Mouse (Mus musculus): Measurements from ENCODE around the gene Treml1. TPM values are rescaled to one million over a fixed set of nuclear protein-coding genes. Genes with fewer than 3 reads are reported as not detected.

Treml1 gene
- total and polyA plus RNA-seq, 2 experiments from 2014 or later = 0.57 TPM; not detected in 1

DNA sequence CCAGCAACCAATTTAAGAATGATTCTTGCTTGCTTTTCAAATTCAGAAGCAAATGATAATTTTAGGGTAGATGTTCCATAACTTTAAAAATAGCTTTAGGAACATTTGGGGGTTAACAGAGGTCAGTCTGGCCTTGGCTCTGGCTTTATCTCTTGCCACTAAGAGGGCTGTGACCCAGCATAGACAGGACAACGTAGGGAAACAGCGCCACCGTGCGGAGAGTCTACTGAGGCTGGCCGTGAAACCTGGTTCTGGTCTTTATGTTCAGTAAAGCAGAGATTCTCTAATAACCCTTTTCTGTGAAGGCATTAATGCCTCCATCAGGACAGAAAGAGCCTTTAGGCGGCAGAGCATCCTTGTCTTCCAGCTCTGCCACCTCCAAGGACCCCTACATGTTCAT lies 22.9 kb upstream of the Treml1 start:
- under 1% methylated on average over 6 of the region's 6 CpGs for WGBS
- Histone ChIP-seq H3K9ac (replicated peaks; ENCODE audit: low read depth, low read length) (no peak overlapping the region), H3K4me2 (ENCODE audit: low read depth, low read length) (no peak overlapping the region), H3K4me1 (ENCODE audit: control insufficient read depth, insufficient read depth) (no peaks in the 10 kb centered on the region), H3K36me3 (replicated peaks; ENCODE audit: control insufficient read depth, insufficient read depth, low read length) (no peaks in the 10 kb centered on the region), H3K9me3 (replicated peaks; ENCODE audit: control insufficient read depth, low read length) (no peaks in the 10 kb centered on the region), H3K4me3 (ENCODE audit: low read depth, low read length) (no peak overlapping the region), H3K27me3 (ENCODE audit: control insufficient read depth, insufficient read depth, low read length) (no peaks in the 10 kb centered on the region), H3K27ac (ENCODE audit: low read depth) (no peak overlapping the region)
- peak; percentile 89 for DNase-seq (ENCODE audit: low spot score)
- peak; percentile 89 for ATAC-seq (ENCODE audit: insufficient read depth, low read depth)
- TF ChIP-seq EP300 (IDR thresholded peaks at IDR 0.05; ENCODE audit: low read depth) (no peak), CTCF (IDR thresholded peaks at IDR 0.05; ENCODE audit: low read depth) (peak; percentile 90)

DNA sequence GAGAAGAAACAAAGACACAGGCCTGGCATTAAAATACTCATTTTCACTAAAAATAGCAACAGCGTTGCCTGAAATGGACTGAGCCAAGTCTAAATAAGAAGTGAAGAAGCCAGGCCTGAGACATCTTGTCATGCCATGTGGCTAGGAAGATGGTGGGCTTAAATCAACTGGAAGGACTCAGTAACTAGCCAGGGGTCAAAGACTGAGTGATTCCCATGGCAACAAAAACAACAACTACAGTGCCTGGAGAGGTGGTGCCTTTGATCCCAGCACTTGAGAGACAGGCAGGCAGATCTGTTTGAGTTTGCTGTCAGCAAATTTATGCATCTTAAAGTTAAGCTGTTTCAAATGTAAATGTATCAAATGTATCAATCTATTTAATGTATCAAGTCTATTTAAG lies 19.4 kb upstream of the Treml1 start:
- Histone ChIP-seq H3K27me3 (ENCODE audit: control insufficient read depth, insufficient read depth, low read length) (no peaks in the 10 kb centered on the region), H3K27ac (ENCODE audit: low read depth) (no peak overlapping the region), H3K36me3 (replicated peaks; ENCODE audit: control insufficient read depth, insufficient read depth, low read length) (no peaks in the 10 kb centered on the region), H3K4me3 (ENCODE audit: low read depth, low read length) (no peak overlapping the region), H3K9ac (replicated peaks; ENCODE audit: low read depth, low read length) (no peak overlapping the region), H3K4me2 (ENCODE audit: low read depth, low read length) (no peak overlapping the region), H3K4me1 (ENCODE audit: control insufficient read depth, insufficient read depth) (no peaks in the 10 kb centered on the region), H3K9me3 (replicated peaks; ENCODE audit: control insufficient read depth, low read length) (no peaks in the 10 kb centered on the region)
- ATAC-seq (ENCODE audit: insufficient read depth, low read depth) (no peak), DNase-seq (ENCODE audit: low spot score) (no peak)
- WGBS = 60% methylated on average over 1 of the region's 1 CpGs
- TF ChIP-seq EP300 (IDR thresholded peaks at IDR 0.05; ENCODE audit: low read depth) (no peak), CTCF (IDR thresholded peaks at IDR 0.05; ENCODE audit: low read depth) (no peak)

DNA sequence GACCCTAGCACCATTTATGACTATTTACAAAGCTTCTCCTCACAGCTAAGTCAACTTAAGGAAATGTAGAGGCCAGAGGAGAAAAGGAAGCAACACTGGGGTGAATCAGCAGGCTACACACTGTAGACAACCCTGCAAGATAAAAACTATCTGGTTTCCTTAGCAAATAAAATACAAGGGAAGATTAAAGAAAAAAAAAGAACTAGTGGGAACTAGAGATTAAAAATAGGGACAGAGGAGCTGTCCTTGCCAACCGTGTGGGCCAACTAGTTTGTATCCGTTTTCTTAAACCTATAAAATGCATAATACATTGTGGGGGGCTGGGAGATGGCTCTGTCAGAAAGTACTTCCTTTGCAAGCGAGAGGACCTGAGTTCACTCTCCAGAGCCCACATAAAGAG lies 17.8 kb upstream of the Treml1 start:
- Histone ChIP-seq H3K36me3 (replicated peaks; ENCODE audit: control insufficient read depth, insufficient read depth, low read length) (no peaks in the 10 kb centered on the region), H3K27me3 (ENCODE audit: control insufficient read depth, insufficient read depth, low read length) (no peaks in the 10 kb centered on the region), H3K4me1 (ENCODE audit: control insufficient read depth, insufficient read depth) (no peaks in the 10 kb centered on the region), H3K4me3 (ENCODE audit: low read depth, low read length) (no peak overlapping the region), H3K27ac (ENCODE audit: low read depth) (no peak overlapping the region), H3K9me3 (replicated peaks; ENCODE audit: control insufficient read depth, low read length) (no peaks in the 10 kb centered on the region), H3K9ac (replicated peaks; ENCODE audit: low read depth, low read length) (no peak overlapping the region), H3K4me2 (ENCODE audit: low read depth, low read length) (no peak overlapping the region)
- 51% methylated on average over 3 of the region's 3 CpGs for WGBS
- no peak for ATAC-seq (ENCODE audit: insufficient read depth, low read depth)
- no peak for DNase-seq (ENCODE audit: low spot score)
- TF ChIP-seq CTCF (IDR thresholded peaks at IDR 0.05; ENCODE audit: low read depth) = no peak
- no peak for TF ChIP-seq EP300 (IDR thresholded peaks at IDR 0.05; ENCODE audit: low read depth)

DNA sequence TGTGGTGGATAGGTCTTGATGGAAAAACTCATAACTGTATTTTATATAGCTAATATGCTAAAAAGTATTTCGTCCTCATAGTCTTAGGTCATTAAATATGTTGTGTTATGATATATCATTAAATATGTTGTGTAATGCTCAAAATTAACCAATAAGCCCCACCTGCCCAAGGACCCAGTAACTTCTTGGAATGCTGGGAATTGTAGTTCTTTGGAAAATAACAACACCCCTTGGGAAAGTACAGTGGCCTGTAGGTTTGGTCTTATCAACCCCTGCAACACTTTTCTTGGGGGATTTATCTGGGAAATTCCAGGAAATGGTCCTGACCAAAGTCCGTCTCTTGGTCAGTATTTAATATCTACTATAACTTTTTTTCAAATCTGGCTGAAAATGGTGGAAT lies 16.7 kb upstream of the Treml1 start:
- Histone ChIP-seq H3K9me3 (replicated peaks; ENCODE audit: control insufficient read depth, low read length) (no peaks in the 10 kb centered on the region), H3K4me1 (ENCODE audit: control insufficient read depth, insufficient read depth) (no peaks in the 10 kb centered on the region), H3K4me3 (ENCODE audit: low read depth, low read length) (no peak overlapping the region), H3K36me3 (replicated peaks; ENCODE audit: control insufficient read depth, insufficient read depth, low read length) (no peaks in the 10 kb centered on the region), H3K27me3 (ENCODE audit: control insufficient read depth, insufficient read depth, low read length) (no peaks in the 10 kb centered on the region), H3K4me2 (ENCODE audit: low read depth, low read length) (no peak overlapping the region), H3K9ac (replicated peaks; ENCODE audit: low read depth, low read length) (no peak overlapping the region), H3K27ac (ENCODE audit: low read depth) (no peak overlapping the region)
- ATAC-seq (ENCODE audit: insufficient read depth, low read depth) (no peak), DNase-seq (ENCODE audit: low spot score) (no peak)
- no peak for TF ChIP-seq EP300 (IDR thresholded peaks at IDR 0.05; ENCODE audit: low read depth)
- no peak for TF ChIP-seq CTCF (IDR thresholded peaks at IDR 0.05; ENCODE audit: low read depth)
- 64% methylated on average over 2 of the region's 2 CpGs for WGBS

DNA sequence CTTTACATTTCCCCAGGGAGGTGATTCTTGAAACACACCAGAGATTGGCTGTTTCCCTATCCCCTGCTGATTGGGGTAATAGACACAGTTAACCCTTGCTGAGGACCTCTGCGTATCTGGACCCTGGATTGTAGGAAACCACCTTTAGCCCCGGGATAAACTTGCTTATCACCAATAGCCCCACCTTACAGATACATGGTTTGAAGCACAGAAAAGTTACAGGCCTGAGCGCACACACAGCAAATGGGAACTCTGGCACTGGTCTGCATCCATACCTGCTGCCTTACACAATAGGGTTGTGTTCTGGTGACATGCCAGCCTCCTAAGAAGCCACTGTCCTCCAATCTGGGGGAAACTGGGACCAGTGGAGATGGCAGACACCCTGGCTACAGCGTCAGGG lies 13.9 kb upstream of the Treml1 start:
- no peaks in the 10 kb centered on the region for H3K27me3 ChIP-seq (ENCODE audit: control insufficient read depth, insufficient read depth, low read length)
- TF ChIP-seq CTCF (IDR thresholded peaks at IDR 0.05; ENCODE audit: low read depth) (no peak), EP300 (IDR thresholded peaks at IDR 0.05; ENCODE audit: low read depth) (no peak)
- DNase-seq (ENCODE audit: low spot score) (no peak), ATAC-seq (ENCODE audit: insufficient read depth, low read depth) (no peak)
- H3K4me2 ChIP-seq (ENCODE audit: low read depth, low read length) = no peak overlapping the region
- no peak overlapping the region for H3K4me3 ChIP-seq (ENCODE audit: low read depth, low read length)
- H3K27ac ChIP-seq (ENCODE audit: low read depth) = no peak overlapping the region
- no peaks in the 10 kb centered on the region for H3K4me1 ChIP-seq (ENCODE audit: control insufficient read depth, insufficient read depth)
- no peak overlapping the region for H3K9ac ChIP-seq (replicated peaks; ENCODE audit: low read depth, low read length)
- 77% methylated on average over 4 of the region's 4 CpGs for WGBS
- H3K9me3 ChIP-seq (replicated peaks; ENCODE audit: control insufficient read depth, low read length) = no peaks in the 10 kb centered on the region
- no peaks in the 10 kb centered on the region for H3K36me3 ChIP-seq (replicated peaks; ENCODE audit: control insufficient read depth, insufficient read depth, low read length)

DNA sequence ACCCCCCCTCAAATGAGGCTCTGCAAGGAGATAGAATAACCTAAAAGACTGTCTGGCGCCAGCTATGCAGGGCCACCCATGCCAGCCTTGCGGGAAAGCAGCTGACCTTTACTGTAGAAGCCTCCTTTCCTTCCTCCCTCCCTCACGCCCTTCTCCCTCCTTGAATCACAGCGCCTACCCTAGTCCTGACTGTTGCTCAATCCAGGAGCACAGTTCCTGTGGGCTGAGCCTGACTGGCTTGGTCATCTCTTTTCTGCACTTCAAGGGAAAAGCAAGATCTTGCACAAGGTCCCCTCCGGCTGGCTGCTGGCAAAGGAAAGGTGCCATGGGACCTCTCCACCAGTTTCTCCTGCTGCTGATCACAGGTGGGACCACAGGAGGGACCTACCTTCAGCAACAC lies 13.5 kb upstream of the Treml1 start, which contains the start of gene Trem2:
TSS of gene Trem2 (plus strand) at position 171 of the 400 bp plus-strand sequence.
- TF ChIP-seq EP300 (IDR thresholded peaks at IDR 0.05; ENCODE audit: low read depth) (no peak), CTCF (IDR thresholded peaks at IDR 0.05; ENCODE audit: low read depth) (no peak)
- no peak within 1 kb of the TSS for H3K4me2 ChIP-seq (ENCODE audit: low read depth, low read length)
- ATAC-seq (ENCODE audit: insufficient read depth, low read depth) = no peak
- H3K4me3 ChIP-seq (ENCODE audit: low read depth, low read length) = no peak within 1 kb of the TSS
- H3K9ac ChIP-seq (replicated peaks; ENCODE audit: low read depth, low read length) = no peak within 1 kb of the TSS
- no peak for DNase-seq (ENCODE audit: low spot score)
- WGBS = 73% methylated on average over 5 of the region's 5 CpGs
- H3K27ac ChIP-seq (ENCODE audit: low read depth) = no peak within 1 kb of the TSS
- H3K9me3 ChIP-seq (replicated peaks; ENCODE audit: control insufficient read depth, low read length) = no peaks in the 10 kb centered on the region
- no peaks in the 10 kb centered on the region for H3K27me3 ChIP-seq (ENCODE audit: control insufficient read depth, insufficient read depth, low read length)
- no peaks in the 10 kb centered on the region for H3K4me1 ChIP-seq (ENCODE audit: control insufficient read depth, insufficient read depth)
- no peaks in the 10 kb centered on the region for H3K36me3 ChIP-seq (replicated peaks; ENCODE audit: control insufficient read depth, insufficient read depth, low read length)

Data from heart, postnatal 0 days (tissue).